Mouse (Mus musculus): ENCODE measurements around the gene Amotl2. TPM values are rescaled to one million over a fixed set of nuclear protein-coding genes. Genes with fewer than 3 reads are reported as not detected.

The Amotl2 gene
- polyA plus RNA-seq, 1 experiment from 2014 or later: 4.5 TPM

Other genes with a start within 250 kb of the Amotl2 start
- gene Ky, start 210.9 kb upstream of the Amotl2 start, polyA plus RNA-seq (2015; fragmentation: Nextera tagmentation; extraction: Ambion mirVana): 0.03 TPM in 1 of 2 replicates, not detected in the other
- gene Anapc13, start 90.4 kb upstream of the Amotl2 start, polyA plus RNA-seq (2015; fragmentation: Nextera tagmentation; extraction: Ambion mirVana): 101 and 108 TPM in 2 replicates
- gene Cep63, start 90.1 kb upstream of the Amotl2 start, polyA plus RNA-seq (2015; fragmentation: Nextera tagmentation; extraction: Ambion mirVana): 26.1 and 28.0 TPM in 2 replicates
- 4.5 and 5.2 TPM in 2 replicates for gene Ryk, start 118.2 kb downstream of the Amotl2 start, polyA plus RNA-seq (2015; fragmentation: Nextera tagmentation; extraction: Ambion mirVana)

Measured in liver, embryonic 13.5 days (tissue).